Mouse (Mus musculus) mature B cell (primary cell): ENCODE data around the gene Etv5.

Experiments
- in situ Hi-C: fragments of 300-500 bp; cut with MboI; formaldehyde crosslinking; loops from 2 replicates; pipeline ENCODE4 v1.14.3; 2019

Gene Etv5

DNA sequence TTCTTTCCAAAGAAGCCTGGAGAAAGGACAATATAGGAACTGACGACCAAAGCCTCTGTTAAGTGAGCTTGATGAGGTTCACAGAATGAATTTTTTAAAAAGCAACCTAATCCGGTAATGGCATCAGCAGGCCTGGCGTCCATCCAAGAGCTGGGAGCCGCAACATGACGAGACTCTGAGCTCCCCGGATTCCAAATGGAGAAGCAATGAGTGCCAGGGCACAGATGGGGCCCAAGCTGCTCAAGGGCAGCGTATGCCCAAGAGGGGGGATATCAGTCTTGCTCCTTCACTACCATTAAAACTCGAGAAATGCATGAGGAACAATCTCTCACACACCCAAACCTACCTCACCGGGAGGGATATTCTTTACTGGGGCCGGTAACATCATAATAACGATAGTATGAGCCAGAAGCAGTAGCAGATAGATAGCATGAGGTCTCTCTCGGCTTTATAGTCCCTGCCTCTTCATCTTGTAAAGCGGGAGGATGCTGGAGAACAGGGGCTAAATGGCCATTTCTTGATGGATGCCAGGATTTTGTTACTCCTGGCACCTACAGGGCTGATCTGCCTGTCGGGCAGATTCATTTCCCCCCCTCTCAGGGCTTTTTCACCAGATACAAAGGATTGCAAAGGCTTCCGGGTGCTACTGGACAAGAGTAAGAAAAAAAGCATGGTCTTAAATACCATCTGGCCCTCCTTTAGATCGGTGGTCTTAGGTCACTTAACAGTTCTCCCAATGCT, 9.1 kb downstream of the Etv5 start:
- in situ Hi-C loops, result no loop called here

DNA sequence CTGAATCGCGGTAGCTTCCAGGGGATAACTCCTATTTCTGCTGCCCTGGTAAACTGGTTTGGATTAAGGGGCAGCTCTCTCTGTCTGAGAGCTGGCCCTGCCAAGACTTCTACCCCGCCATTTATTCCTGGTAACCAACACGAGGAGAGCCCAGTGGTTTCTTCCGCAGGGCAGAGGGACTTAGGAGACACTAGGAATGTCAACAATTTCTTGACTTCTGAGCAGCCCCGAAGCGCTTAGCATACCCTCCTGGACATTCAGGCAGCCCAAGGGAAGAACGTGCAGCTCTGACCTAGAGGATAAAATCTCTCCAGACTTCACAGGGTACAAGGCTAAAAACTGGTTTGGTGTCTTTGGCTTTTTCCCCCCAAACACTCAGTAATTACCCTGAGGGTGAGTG, 10.1 kb downstream of the Etv5 start:
- in situ Hi-C loops, result no loop called here

DNA sequence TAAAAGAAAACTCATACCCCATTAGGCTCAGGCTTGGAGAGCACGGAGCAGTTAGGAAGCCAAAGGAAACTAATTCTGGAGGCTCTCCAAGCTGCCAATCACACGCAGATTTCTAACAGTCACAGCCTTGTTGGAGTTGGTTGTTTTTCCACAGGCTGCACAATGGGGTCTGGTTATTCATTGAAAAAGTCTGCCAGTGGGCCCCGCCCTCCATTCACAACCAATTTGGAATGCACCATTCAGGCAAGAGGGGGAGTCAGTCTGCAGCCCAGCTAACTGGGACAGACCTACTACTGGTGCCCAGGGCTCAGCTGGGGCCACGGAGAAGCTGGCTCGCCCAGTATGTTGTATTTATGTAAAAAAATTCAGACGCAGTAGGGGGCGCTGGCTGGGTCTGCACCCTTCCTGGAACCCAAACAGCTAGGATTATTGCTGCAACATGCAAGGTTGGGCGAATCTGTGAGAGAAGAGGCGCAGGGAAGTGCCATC, 10.6 kb downstream of the Etv5 start:
- in situ Hi-C loops, result no loop called here

DNA sequence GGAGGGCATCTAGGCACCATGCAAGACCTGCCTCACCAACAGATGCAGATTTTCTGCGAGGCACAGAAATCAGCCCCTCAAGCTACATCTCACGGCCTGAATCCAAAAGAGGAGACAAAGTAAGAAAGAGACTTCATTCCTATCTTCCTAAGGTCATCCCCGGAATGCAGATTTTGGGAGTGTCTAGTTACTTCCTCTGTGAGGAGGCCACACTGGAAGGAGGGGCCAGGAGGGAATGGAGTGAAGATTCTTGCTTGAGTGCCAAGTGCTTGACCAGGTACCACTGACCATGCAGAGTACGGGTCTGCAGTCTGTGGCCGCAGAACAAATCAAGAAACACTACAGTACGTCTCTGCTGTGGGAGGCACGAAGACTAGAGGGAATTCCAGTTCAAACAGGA, 12.7 kb downstream of the Etv5 start:
- in situ Hi-C loops, result no loop called here

DNA sequence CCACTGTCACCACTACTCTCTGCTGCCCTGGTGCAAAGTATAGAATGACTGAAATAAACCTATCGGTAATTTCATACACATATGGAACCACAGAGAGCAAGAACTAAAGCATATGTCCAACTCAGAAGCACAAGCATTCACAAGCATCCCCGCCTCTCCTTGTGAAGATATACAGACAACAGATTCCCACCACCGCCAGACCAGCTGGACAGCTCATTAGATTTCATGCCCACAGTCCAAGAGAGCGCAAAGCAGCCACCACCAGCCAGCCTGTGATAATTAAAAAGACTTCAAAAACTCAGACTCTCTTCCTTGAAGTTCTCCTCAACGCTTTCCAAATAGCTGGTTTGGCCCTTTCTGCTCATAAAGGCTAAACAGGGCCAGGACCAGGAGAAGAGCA, 17.3 kb downstream of the Etv5 start:
- in situ Hi-C loops, result no loop called here

DNA sequence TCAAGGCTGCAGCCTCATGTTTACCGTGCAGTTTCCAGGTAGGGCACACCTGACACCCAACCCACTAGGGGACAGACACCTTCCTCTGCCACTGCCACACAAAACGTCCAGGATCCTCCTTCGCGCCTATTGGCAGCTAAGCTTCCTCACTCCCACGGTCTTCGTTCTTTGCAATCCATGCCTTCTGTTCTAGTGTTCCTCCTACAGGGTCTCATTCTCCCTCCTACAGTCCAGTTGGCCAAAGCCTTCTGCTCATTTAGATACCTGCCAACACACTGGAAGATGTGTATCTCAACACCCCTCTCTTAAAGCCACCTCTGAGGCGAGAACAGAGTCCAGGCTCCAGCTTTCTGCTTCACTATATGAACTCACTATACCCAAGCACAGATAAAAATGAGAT, 21.6 kb downstream of the Etv5 start:
- in situ Hi-C loops, result no loop called here

DNA sequence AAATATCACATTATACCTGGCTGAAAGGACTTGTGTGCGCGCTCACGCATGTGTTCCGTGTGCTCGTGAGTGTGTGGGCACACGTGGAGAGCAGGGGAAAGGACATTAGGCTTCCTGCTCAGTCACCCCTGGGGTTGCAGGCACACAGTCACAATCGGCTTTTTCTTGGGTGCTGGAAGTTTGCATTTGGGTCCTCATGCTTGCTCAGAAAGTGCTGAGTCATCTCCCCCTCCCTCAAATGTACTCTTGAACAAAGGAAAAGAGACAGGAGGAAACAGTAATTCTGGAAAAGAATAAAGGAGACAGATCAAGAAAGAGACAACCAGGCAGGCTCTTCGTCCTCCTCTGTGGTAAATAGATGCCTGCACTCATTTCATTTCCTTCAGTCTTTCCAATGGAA, 22.5 kb downstream of the Etv5 start:
- in situ Hi-C loops, result no loop called here

DNA sequence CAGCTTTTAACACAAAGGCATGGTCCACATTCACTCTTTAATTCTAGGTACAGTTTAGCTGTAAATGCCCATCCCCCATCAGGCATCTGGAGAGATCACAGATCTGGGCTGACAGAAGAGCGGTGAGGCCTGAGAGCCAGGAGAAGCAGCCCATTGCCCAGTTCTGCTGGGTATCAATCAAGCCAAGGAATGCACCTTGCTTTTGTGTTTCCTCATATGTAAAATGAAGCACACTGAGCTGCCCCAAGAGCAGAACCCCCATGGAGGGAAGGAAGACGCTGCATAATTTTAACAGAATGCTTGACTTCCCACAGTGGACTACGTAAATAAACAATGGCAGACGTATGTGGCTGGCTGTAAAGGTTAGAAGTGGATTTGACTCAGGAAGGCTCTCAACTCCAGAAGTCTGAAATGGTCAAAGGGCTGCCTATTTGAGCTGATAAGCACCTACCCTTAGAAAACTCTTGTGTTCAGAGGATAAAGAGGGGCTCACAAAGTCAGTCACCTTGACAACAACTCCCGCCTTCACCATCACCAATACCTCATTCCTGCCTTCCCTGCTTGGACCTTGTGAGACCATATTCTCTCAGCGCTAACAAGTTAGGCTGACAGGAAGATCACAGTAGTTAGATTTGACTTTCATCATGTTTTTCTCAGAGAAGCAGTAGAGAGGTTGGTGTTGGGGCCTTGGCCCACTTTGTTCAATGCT, 23.2 kb downstream of the Etv5 start:
- in situ Hi-C loops, result no loop called here

DNA sequence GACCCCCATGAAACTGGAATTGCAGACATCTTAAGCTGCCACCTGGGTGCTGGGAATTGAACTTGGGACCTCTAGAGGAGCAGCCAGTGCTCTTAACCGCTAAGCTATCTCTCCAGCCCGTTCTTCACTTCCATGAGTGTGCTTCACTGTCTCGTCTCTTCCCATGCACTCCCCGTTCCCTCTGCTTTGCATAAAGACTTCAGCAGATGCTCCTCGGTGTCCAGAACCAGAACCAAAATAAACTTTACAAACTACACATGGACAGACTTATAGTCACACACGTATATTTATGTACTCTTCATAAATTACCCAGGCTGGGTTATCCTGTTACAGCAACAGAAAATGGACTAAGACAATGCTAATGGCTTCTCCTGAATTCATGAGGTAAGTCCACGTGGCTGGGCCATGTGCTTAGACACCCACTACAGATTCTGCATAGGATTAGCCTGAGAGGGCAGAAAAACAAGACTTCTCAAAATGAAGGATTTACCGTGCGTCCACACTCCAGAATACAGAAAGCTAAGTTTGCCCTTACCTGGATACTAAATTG, 25.2 kb downstream of the Etv5 start:
- in situ Hi-C loops, result no loop called here

DNA sequence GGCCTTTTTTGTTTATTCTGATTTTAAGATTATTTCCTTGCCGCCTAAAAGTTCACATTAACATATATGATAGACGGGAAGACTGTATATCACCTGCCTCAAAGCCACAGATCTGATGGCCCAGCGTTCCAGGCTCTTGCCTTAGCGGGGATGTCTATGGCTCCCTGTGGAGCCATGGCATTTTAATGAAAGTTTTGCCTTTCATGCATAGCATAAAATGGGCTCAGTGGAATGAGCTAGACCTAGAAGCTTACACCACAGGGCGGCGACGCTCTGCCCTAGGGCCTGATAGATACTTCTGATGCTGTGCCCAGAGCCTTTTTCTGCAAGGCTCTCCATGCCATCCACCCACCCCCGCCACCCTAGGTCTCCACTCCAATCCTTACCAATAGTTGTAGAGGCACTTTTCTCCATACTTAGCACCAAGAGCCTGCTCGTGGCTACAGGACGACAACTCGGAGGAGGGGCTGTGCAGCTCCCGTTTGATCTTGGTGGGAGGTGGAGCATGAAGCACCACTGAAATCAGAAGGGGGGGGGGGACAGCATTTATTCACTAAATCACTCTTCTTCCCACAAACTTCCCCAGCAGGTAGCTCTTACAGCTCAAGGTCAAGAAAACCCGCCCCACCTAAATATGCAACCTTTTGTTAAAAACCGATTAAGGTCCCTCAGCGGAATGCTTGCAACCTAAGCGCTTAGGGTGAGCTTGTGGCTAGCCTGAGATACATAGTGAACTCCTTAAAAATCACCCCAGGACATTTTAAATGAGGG, 26.9 kb downstream of the Etv5 start:
- in situ Hi-C loops, result no loop called here

DNA sequence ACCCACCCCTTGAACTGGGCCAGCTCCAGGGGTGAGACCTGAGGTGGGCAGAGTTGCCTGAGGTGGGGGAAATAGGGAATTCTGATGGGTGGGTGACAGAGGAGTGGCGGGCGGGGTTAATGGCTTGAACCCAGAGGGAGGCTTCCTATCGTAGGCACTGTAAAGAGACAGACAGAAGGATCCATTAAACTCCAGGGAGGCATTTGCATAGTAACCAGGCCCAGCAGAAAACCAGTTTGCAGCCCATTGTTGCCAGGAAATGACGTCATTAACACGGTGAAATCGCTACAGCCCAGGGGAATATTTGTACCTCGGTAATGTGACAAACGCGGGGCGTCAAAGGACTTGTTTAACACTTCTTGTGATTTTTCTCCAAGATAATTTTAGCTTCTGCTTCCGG, 27.8 kb downstream of the Etv5 start:
- in situ Hi-C loops, result no loop called here

DNA sequence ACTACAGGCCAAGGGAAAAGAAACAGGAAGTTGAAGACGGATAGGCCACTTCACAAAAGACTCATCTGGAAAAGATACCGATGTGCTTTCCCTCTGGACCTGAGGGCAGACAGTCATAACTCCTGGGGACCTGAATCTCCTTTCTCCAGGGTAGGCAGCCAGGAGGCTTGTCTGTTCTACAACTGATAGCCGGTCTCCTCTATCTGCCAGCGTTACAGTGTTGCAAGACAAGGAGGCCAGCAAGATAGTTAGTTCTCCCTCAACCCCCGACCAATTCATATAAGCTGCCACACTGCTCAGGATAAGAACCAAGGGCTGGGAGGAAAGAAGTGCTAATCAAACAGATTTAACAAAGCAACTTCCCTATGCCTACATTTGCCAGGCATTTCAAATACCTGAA, 29.5 kb downstream of the Etv5 start:
- in situ Hi-C loops, result no loop called here

DNA sequence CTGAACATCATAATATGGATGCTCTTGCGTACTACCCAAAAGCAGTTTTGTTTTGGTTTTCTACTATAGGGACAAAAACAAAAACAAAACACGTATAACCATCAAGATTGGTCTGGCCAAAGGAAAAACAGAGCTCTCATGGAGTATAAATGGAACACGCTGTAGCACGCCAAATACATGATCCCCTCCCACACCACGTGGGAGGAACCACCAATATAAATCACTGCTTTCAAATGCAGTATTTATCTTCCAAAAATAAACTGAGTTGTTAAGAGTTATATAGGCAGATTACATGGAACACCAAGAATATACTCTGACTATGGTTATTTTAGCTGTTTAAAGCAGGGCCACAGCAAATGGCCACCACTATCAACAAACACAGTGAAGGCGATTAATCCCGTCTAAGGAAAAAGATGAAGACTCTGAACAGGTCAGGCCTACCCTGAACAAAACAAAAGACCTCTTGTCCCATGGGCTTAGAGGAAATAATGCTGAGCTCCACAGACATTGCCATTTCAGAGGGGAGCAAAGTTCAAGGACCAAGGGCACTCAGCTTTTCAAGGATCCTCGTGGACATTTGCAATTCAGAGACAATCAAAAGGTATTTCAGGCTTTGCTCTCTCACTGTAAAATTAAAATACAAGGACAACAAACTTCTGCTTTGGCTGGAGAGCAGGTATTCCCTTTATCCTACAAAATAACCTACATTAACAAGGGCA, 30.7 kb downstream of the Etv5 start:
- in situ Hi-C loops, result no loop called here

DNA sequence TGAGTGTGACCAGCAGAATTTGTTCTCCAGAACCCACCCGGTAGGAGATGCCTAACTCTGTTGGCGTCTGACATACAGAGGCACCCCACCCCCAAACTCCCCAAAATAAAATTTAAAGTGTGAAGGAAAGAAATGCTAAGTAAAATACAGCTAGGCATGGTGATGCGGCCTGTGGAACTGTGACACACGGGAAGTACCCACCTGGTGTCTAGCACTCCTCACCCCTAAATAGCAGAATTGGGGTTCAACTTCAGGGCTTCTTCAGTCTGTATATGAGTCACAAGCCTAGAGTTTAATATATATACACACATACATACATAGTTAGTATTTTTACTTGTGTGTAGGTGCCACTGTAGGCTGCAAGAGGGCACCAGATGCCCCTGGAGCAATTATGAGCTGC, 32.8 kb downstream of the Etv5 start:
- in situ Hi-C loops, result no loop called here

DNA sequence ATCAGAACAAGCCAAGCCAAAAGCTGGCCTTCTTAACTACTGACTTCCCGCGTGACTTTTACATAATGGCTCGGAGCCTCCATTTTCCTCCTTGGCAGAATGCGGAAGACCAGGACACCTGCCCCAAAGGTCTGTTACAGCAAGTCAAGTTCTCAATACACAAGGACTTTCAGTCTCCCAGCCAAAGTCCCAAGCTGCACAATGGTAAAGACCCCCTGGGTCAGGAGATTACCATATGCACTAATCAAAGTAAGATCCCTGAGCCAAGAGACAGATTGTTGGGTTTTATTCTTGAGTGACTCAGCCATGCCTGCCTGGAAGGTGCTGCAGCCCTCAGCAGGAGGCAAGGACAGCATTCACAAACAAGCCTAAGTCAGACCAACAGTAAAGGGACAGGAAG, 33.5 kb downstream of the Etv5 start:
- in situ Hi-C loops, result no loop called here

DNA sequence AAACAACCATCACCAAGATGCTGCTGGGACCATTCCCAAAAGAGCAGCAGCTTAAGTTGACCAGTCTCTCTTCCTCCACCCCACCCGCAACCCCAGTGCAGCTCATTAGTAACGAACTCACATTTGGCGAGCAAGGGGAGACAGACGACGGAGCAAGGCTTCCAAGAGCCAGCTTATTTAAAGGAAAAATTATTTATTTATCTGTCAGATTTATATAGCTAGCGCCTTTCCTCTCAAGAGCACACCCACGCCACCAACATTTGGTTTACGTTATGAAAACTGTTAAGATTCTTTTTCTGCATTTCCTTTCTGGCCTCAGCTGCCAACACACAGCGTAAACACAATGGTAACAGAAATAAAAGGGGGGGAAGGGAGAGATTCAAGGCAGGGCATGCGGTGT, 34.0 kb downstream of the Etv5 start:
- in situ Hi-C loops, result no loop called here

DNA sequence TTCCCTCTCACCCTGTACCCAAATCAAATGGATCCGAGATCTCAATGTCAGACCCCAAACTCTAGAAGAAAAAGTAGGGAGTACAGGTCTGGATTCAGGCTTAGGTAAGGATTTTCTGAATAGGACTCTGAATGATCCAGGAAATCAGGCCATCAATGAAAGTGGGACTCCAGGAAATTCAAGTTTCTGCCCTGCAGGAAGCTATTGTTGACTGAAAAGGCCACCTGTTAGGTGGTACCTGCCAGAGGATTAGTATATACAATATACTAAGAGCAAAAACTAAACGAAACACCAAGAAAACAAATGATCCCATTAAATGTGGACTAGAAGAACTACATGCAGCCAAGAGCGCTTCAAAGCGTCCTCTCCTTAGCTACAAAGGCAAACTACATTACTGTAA, 35.8 kb downstream of the Etv5 start:
- in situ Hi-C loops, result no loop called here

DNA sequence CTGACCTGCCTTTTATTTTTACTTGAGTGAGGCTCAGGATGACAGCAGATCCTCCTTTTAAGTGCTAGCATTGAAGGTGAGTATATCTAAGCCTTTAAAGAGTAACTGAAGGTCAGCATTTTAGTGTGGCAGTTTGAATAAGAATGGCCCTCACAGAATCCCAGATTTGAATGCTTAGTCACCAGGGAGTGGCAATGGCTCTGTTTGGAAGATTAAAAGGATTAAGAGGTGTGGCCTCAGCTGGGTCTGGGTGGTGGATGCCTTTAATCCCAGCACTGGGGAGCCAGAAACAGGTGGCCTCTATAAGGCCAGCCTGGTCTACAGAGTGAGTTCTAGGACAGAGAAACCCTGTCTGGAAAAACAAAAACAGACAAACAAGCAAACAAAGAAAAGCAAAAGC, 36.9 kb downstream of the Etv5 start:
- in situ Hi-C loops, result no loop called here

DNA sequence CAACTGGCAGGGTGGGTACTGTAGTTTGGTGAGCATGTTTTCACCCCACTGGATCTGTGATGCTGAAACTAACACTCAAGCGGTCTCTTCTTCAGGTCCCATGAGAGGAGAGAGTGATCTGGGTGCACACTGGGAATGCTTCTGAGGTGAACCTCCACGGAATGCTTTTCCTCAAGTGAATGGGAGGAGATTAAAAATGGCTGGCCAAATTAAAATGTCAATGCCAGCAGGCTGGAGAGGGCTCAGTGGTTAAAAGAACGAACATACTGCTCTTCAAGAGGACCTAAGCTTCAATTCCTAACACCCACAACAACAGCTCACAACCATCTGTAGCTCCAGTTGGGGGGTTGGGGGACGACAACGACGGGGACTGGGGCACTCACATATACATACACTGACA, 39.3 kb downstream of the Etv5 start:
- in situ Hi-C loops, result no loop called here

DNA sequence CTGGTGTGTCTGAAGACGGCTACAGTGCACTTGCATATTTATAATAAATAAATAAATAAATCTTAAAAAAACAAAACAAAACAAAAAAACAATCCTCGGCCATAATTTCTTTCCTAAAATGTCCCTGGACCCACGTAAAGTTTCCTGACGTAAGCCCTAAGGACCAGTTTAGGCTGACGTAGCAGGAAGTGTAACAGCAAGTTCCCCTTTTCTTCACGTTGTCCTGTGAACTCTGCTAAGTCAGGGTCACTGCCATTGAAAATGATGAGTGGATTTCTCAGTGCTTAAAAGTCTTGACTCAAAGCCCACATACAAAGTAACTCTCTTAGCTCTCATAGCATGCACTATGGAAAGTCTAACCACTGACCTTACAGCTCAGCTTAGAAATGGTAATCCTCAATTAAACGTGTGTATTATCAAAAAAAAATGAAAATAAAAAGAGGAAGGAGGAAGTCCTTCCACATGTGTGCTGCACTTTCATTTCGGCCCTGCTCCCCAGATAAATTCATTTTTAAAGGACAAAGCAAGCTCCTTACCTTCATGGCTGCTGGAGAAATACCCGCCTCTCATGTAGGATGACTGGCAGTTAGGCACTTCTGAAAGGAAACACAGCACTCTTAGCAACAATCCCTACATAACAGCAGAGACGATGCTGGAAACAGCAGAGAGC, 40.6 kb downstream of the Etv5 start:
- in situ Hi-C loops, result no loop called here

DNA sequence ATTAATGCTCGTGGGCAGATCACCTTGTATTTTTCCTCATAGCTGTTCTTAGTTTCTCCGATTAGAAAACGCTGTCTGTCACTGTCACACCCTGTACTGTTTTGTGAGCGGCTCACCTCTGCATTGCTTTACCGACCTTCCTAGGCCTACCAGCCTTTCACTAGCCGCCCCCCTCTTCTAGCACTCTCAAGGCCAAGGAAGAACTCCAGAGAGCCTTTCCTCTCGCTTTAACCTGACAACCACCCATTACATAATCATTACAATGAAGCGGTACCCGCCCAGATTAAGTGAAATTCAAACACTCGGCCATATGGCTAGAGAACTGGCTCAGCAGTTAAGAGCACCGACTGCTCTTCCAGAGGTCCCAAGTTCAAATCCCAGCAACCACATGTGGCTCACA, 41.2 kb downstream of the Etv5 start:
- in situ Hi-C loops, result no loop called here
